ENCODE assay signal across 11 mouse cellular contexts in genomic region chr2:173801405-173801876, GRCm38 (mm10).
DNase-seq lines count a peak whose midpoint lies in the region; ATAC-seq lines count a peak whose summit lies in the region.
"Had no signal": no experiment of that assay in that cellular context is flagged by ENCODE, and none has a peak within 500 bp of the region (broad histone marks: within the 10 kb centered on the region; RNA-seq: fewer than 3 reads in every experiment).

No protein-coding gene starts in this region.

- H3K4me3 ChIP-seq in embryonic facial prominence, embryonic 10.5 days = no peak overlapping the region
- no peak overlapping the region for H3K4me3 ChIP-seq in heart, embryonic 10.5 days
- H3K4me3 ChIP-seq in forebrain, embryonic 11.5 days (ENCODE audit: low read depth, low read length) = no peak overlapping the region
- H3K4me3 ChIP-seq: midbrain, embryonic 15.5 days had no signal

- H3K36me3 ChIP-seq in embryonic facial prominence, embryonic 10.5 days (replicated peaks) = no peaks in the 10 kb centered on the region
- H3K36me3 ChIP-seq in heart, embryonic 10.5 days = no peaks in the 10 kb centered on the region
- H3K36me3 ChIP-seq in forebrain, embryonic 11.5 days (ENCODE audit: control insufficient read depth, insufficient read depth, low read length) = no peaks in the 10 kb centered on the region
- H3K36me3 ChIP-seq: midbrain, embryonic 15.5 days had no signal

- ATAC-seq in forebrain, embryonic 11.5 days (replicated peaks; ENCODE audit: low FRiP score) = no peak

- H3K4me1 ChIP-seq in embryonic facial prominence, embryonic 10.5 days = peaks cover 23% of the 10 kb centered on the region
- H3K4me1 ChIP-seq in heart, embryonic 10.5 days = peaks cover 30% of the 10 kb centered on the region
- no peaks in the 10 kb centered on the region for H3K4me1 ChIP-seq in forebrain, embryonic 11.5 days (replicated peaks; ENCODE audit: control insufficient read depth, insufficient read depth, low read length)
- H3K4me1 ChIP-seq: midbrain, embryonic 15.5 days had no signal

- H3K9me3 ChIP-seq in embryonic facial prominence, embryonic 10.5 days = no peaks in the 10 kb centered on the region
- no peaks in the 10 kb centered on the region for H3K9me3 ChIP-seq in heart, embryonic 10.5 days
- H3K9me3 ChIP-seq in forebrain, embryonic 11.5 days (ENCODE audit: control insufficient read depth, low read length) = no peaks in the 10 kb centered on the region
- H3K9me3 ChIP-seq: midbrain, embryonic 15.5 days had no signal

- no peak overlapping the region for H3K9ac ChIP-seq in forebrain, embryonic 11.5 days (ENCODE audit: low read length)
- H3K9ac ChIP-seq: midbrain, embryonic 15.5 days had no signal

- DNase-seq in embryo, embryonic 10 days (ENCODE audit: low spot score) = peak; percentile 48
- DNase-seq in embryo, embryonic 9.5 days (ENCODE audit: extremely low spot score) = no peak
- DNase-seq in embryonic facial prominence, embryonic 10.5 days (ENCODE audit: low spot score) = peak; percentile 57
- no peak for DNase-seq in heart, embryonic 10.5 days (ENCODE audit: low spot score)
- DNase-seq in kidney, postnatal 4 days = peak; percentile 49 to 68
- no peak for DNase-seq in adrenal gland, adult 2 months
- no peak for DNase-seq in testis, postnatal 10 days (ENCODE audit: low spot score)
- no peak for DNase-seq in forebrain, embryonic 11.5 days (ENCODE audit: low spot score)
- DNase-seq: cerebellum, postnatal 36 days; right cerebral cortex, postnatal 4 days had no signal

- no peak overlapping the region for H3K4me2 ChIP-seq in forebrain, embryonic 11.5 days (ENCODE audit: low read depth, low read length, severe bottlenecking)
- H3K4me2 ChIP-seq: midbrain, embryonic 15.5 days had no signal

- H3K27me3 ChIP-seq in embryonic facial prominence, embryonic 10.5 days (replicated peaks; ENCODE audit: low read depth, poor library complexity, severe bottlenecking) = no peaks in the 10 kb centered on the region
- no peaks in the 10 kb centered on the region for H3K27me3 ChIP-seq in heart, embryonic 10.5 days (ENCODE audit: insufficient read depth, poor library complexity, severe bottlenecking)
- no peaks in the 10 kb centered on the region for H3K27me3 ChIP-seq in forebrain, embryonic 11.5 days (ENCODE audit: control insufficient read depth, insufficient read depth, low read length)
- H3K27me3 ChIP-seq: midbrain, embryonic 15.5 days had no signal

- H3K27ac ChIP-seq in embryonic facial prominence, embryonic 10.5 days (replicated peaks) = peak overlapping the region; percentile 48; the same call in 1 of the 2 replicates
- peak overlapping the region; percentile 54 for H3K27ac ChIP-seq in heart, embryonic 10.5 days
- no peak overlapping the region for H3K27ac ChIP-seq in forebrain, embryonic 11.5 days (ENCODE audit: low read depth, low read length)
- H3K27ac ChIP-seq: midbrain, embryonic 15.5 days had no signal

- WGBS in embryonic facial prominence, embryonic 10.5 days = 47% methylated on average over 11 of the region's 11 CpGs
- WGBS in heart, embryonic 10.5 days = 41% methylated on average over 11 of the region's 11 CpGs
- 75% methylated on average over 11 of the region's 11 CpGs for WGBS in forebrain, embryonic 11.5 days

Comparison
In these comparisons a context has a peak if more than half of its experiments do, and no peak if none do; other contexts are left out.
1. DNase-seq: peak in embryo, embryonic 10 days (single experiment), embryonic facial prominence, embryonic 10.5 days (single experiment) and kidney, postnatal 4 days (2 of 2); none in embryo, embryonic 9.5 days (single experiment), heart, embryonic 10.5 days (single experiment), adrenal gland, adult 2 months (single experiment), testis, postnatal 10 days (single experiment) and forebrain, embryonic 11.5 days (single experiment).